Comparison of ENCODE assay signal across 22 mouse cellular contexts in genomic region chr10:38566361-38566760, GRCm38 (mm10).
"Had no signal": no experiment of that assay in that cellular context is flagged by ENCODE, and none has a peak within 500 bp of the region (broad histone marks: within the 10 kb centered on the region; RNA-seq: fewer than 3 reads in every experiment).

No protein-coding gene starts in this region.

- H3K9me3 ChIP-seq: kidney, embryonic 15.5 days; lung, embryonic 15.5 days; megakaryocyte, embryonic 14.5 days; midbrain, embryonic 10.5 days; neural tube, embryonic 12.5 days; neural tube, embryonic 15.5 days; stomach, embryonic 15.5 days had no signal

- H3K4me2 ChIP-seq: kidney, embryonic 15.5 days; liver, embryonic 11.5 days; lung, embryonic 15.5 days; neural tube, embryonic 12.5 days; neural tube, embryonic 15.5 days; stomach, embryonic 15.5 days had no signal

- H3K36me3 ChIP-seq: kidney, embryonic 15.5 days; lung, embryonic 15.5 days; midbrain, embryonic 10.5 days; neural tube, embryonic 12.5 days; neural tube, embryonic 15.5 days; stomach, embryonic 15.5 days had no signal

- H3K4me3 ChIP-seq: kidney, embryonic 15.5 days; lung, embryonic 15.5 days; megakaryocyte, embryonic 14.5 days; midbrain, embryonic 10.5 days; neural tube, embryonic 12.5 days; neural tube, embryonic 15.5 days; stomach, embryonic 15.5 days had no signal

- H3K4me1 ChIP-seq: kidney, embryonic 15.5 days; lung, embryonic 15.5 days; megakaryocyte, embryonic 14.5 days; midbrain, embryonic 10.5 days; neural tube, embryonic 12.5 days; neural tube, embryonic 15.5 days; stomach, embryonic 15.5 days had no signal

- H3K27ac ChIP-seq: kidney, embryonic 15.5 days; liver, embryonic 14.5 days; lung, embryonic 15.5 days; midbrain, embryonic 10.5 days; neural tube, embryonic 12.5 days; neural tube, embryonic 15.5 days; stomach, embryonic 15.5 days had no signal

- H3K27me3 ChIP-seq: kidney, embryonic 15.5 days; lung, embryonic 15.5 days; megakaryocyte, embryonic 14.5 days; neural tube, embryonic 12.5 days; neural tube, embryonic 15.5 days; stomach, embryonic 15.5 days had no signal

- H3K9ac ChIP-seq: kidney, embryonic 15.5 days; liver, embryonic 14.5 days; lung, embryonic 15.5 days; neural tube, embryonic 12.5 days; neural tube, embryonic 15.5 days; stomach, embryonic 15.5 days had no signal

- DNase-seq: kidney, adult 11 months; kidney, adult 8-10 months; kidney, postnatal 10 days; kidney, postnatal 36 days; left cerebral cortex, postnatal 4 days; lung, adult 18-20 months; lung, postnatal 10 days; lung, postnatal 36 days; midbrain, embryonic 14.5 days; right cerebral cortex, adult 18-20 months; right cerebral cortex, postnatal 14 days; right cerebral cortex, postnatal 4 days; thymus, postnatal 25 days had no signal
